Mouse (Mus musculus) cortical plate, adult 2 months (tissue): ENCODE measurements around the gene Gab3.

Experiments
- CTCF ChIP-seq: fragments of 200-500 bp; IDR thresholded peaks from 2 replicates; pipeline ENCODE4 v1.5.1; 2011; ENCODE audit warnings: mild to moderate bottlenecking, control low read depth, low read length; ENCODE audit not compliant: insufficient read depth; ENCODE audit errors: extremely low read depth
- POLR2A ChIP-seq: fragments of 200-500 bp; IDR thresholded peaks from 2 replicates; pipeline ENCODE4 v1.6.1; 2011; ENCODE audit warnings: mild to moderate bottlenecking, low read length, control low read depth; ENCODE audit not compliant: insufficient read depth; ENCODE audit errors: extremely low read depth

- TF ChIP-seq CTCF: no peak
- TF ChIP-seq POLR2A: no peak
Observed at GRCm38 (mm10) chrX:75082351-75082750, 2.9 kb downstream of the Gab3 start.
